Mouse (Mus musculus) forebrain, embryonic 11.5 days (tissue): ENCODE measurements around the gene Impdh2. TPM values are rescaled to one million over a fixed set of nuclear protein-coding genes. Genes with fewer than 3 reads are reported as not detected.

Experiments used
- ATAC-seq: fragments of 200-750 bp; cut with Nextera tagmentation; replicated peaks from 2 replicates; pipeline ENCODE4 v1.8.0; 2017; ENCODE audit warnings: moderate TSS enrichment; ENCODE audit not compliant: low FRiP score
- DNase-seq: peaks from one replicate; pipeline ENCODE4 v3.0.0-alpha.2; 2017; ENCODE audit warnings: low spot score
- H3K27ac ChIP-seq: fragments of 300-500 bp; sonication (generic); 2 replicates; pipeline ENCODE4 v1.5.1; 2014; ENCODE audit warnings: low read depth, low read length
- H3K27me3 ChIP-seq: fragments of 300-500 bp; sonication (generic); 2 replicates; pipeline ENCODE4 v1.6.1; 2014; ENCODE audit warnings: mild to moderate bottlenecking, low read length, mixed read lengths; ENCODE audit not compliant: control insufficient read depth, insufficient read depth
- H3K36me3 ChIP-seq: fragments of 300-500 bp; sonication (generic); 2 replicates; pipeline ENCODE4 v1.6.1; 2014; ENCODE audit warnings: mild to moderate bottlenecking, low read length, moderate library complexity, mixed read lengths; ENCODE audit not compliant: control insufficient read depth, insufficient read depth
- H3K4me1 ChIP-seq: fragments of 300-500 bp; sonication (generic); replicated peaks from 2 replicates; pipeline ENCODE4 v1.6.1; 2014; ENCODE audit warnings: low read length, mixed read lengths; ENCODE audit not compliant: control insufficient read depth, insufficient read depth
- H3K4me2 ChIP-seq: fragments of 300-500 bp; sonication (generic); 2 replicates; pipeline ENCODE4 v1.6.1; 2014; ENCODE audit warnings: low read depth, mild to moderate bottlenecking, low read length, moderate library complexity, mixed read lengths; ENCODE audit not compliant: severe bottlenecking
- H3K4me3 ChIP-seq: fragments of 300-500 bp; sonication (generic); 2 replicates; pipeline ENCODE4 v1.5.1; 2014; ENCODE audit warnings: low read depth, low read length
- H3K9ac ChIP-seq: fragments of 300-500 bp; sonication (generic); 2 replicates; pipeline ENCODE4 v1.6.1; 2014; ENCODE audit warnings: low read length
- H3K9me3 ChIP-seq: fragments of 300-500 bp; sonication (generic); 2 replicates; pipeline ENCODE4 v1.6.1; 2016; ENCODE audit warnings: low read length, mixed read lengths; ENCODE audit not compliant: control insufficient read depth
- WGBS: fragments of 180-500 bp; shearing (Covaris S2); extraction: QIAGEN DNeasy Blood & Tissue Kit; methylation state at CpG from one replicate; pipeline ENCODE4 v1.1.7; 2014; 5-methylcytosine and 5-hydroxymethylcytosine counted together
- polyA plus RNA-seq: library from polyadenylated mRNA; unstranded; fragments of >200 nt; fragmentation: Nextera tagmentation; extraction: Ambion mirVana; gene quantifications from 2 replicates; pipeline ENCODE4 v1.2.1, GENCODE M21; 2014

Gene Impdh2
- polyA plus RNA-seq, result 197 and 199 TPM in 2 replicates

DNA sequence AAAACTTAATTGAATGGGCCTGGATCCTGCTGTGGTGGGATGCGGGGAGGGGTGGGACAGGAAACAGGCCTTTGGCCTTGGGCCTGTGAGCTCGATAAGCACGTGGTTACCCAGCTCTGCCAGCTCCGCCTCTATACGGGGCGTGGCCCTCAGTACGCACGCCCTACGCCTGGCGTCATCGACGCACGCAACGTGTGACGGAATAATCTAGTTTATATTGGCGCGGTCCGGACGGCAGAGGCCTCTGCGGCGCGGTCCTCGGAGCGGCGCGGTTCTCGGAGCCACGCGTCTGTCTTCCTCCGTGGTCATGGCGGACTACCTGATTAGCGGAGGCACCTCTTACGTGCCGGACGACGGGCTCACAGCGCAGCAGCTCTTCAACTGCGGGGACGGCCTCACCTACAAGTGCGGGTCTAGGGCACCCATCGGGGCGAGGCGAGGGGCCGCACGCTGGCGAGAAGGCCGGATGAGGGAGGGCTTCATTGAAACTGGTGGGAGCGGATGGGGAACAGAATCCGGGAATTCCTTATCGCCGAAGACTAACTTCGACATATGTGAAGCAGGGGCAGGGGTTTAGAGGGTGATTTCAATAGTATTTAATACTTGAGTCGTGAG is at the start of gene Impdh2:
Gene Impdh2, plus strand, starts transcription at position 60 of the 615 bp plus-strand sequence.
- H3K27me3 ChIP-seq, result no peaks in the 10 kb centered on the region
- ATAC-seq, result peak; percentile 99

DNA sequence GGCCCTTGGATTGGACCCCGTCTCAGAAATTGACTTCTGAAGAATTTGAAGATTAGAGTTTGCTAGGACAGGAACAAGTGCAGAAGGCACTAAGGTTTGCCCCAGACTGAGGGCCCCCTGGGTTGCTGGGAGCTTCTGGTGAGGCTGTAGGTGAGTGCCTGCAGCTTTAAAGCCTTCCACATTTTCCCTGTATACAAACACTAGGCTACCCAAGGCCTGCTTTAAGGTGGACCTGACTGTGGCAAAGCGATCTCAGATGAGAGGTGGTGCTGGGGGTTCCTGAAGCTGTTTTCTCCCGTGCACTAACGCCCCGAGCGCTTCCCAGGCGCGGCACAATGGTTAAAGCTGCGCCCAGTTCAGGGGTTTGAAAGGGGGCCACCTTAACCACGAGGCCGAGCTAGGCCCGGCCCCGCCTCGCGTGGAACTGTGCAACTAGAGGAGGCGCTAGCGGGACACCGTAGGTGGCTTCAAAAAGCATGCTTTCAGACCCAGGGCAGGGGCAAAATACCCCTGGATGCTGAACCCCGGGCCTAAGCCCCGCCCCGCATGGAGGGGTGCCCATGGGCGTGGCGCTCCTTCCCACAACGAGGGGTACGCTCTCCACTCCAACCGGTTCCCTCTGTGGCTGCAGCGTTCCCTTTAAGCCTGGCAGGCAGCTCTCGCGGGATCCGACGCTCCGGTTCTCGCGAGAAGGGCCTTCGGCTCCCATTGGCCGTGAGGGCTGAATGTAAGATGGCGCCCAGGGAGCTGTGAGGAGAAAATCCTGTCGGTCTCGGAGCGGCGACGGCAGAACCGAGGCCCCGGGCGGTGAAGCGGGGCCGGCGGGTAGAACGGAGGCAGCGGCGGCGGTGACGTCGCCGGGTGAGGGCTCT is 43.5 kb upstream of the Impdh2 start, which contains the start of gene Qrich1:
Gene Qrich1, plus strand, starts transcription at position 427 of the 872 bp plus-strand sequence.
- Histone ChIP-seq H3K4me1 (peaks cover 5% of the 10 kb centered on the region; the same call in 1 of the 2 replicates), H3K4me3 (peak within 1 kb of the TSS; percentile 88), H3K4me2 (peak within 1 kb of the TSS; percentile 89), H3K27ac (peak within 1 kb of the TSS; percentile 99), H3K36me3 (peaks cover 11% of the 10 kb centered on the region), H3K27me3 (no peaks in the 10 kb centered on the region), H3K9ac (peak within 1 kb of the TSS; percentile 98), H3K9me3 (no peaks in the 10 kb centered on the region)
- DNase-seq (peak; percentile 98), ATAC-seq (peak; percentile 96)
- 1% methylated on average over 46 of the region's 55 CpGs for WGBS

More for the DNA sequence above, at the start of gene Impdh2:
- Histone ChIP-seq H3K4me1 (peaks cover 2% of the 10 kb centered on the region; the same call in 1 of the 2 replicates), H3K4me2 (peak within 1 kb of the TSS; percentile 82), H3K9me3 (no peaks in the 10 kb centered on the region), H3K9ac (peak within 1 kb of the TSS; percentile 70), H3K4me3 (peak within 1 kb of the TSS; percentile 48), H3K36me3 (peaks cover 25% of the 10 kb centered on the region), H3K27ac (0 out of 2 replicates have a peak within 1 kb of the TSS, but pooled peaks have one; percentile 51)
- peak; percentile 96 for DNase-seq
- WGBS, result under 1% methylated on average over 52 of the region's 53 CpGs

DNA sequence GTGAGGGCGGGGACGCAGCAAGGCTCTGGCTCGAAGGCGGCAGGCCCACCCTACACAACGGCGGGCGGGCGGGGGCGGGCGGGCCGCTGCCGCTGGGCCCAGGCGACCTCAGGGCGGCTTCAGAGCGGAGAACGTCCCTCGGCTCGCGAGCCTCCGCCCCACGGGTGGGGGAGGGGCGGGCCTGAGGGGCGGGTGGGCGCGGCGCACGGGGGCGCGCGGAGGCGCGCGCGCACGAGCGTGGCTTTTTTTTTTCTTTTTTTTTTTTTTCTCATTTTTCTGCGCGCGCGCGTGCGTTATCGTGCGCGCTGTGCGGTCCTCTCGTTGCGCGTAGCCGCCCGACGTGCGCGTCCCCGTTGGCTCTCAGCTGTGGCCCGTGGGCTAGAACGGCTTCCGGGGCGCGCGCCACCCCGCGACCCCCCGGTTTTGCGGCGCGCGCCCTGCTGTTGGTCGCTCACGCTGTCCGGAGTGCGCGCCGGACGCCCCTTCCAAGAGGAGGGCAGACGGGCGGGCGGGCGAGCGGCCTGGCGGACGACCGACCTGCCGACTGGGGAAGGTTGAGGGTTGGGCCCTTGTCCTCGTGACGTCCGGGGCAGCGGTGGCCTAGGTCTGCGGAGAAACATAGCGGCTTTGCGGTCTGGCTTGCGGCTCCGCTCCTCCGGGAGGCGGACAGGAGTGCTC is 42.7 kb upstream of the Impdh2 start:
- Histone ChIP-seq H3K4me3 (peak overlapping the region; percentile 88), H3K36me3 (peaks cover 8% of the 10 kb centered on the region), H3K27ac (peak overlapping the region; percentile 99), H3K27me3 (no peaks in the 10 kb centered on the region), H3K4me1 (peaks cover 5% of the 10 kb centered on the region; the same call in 1 of the 2 replicates), H3K9ac (peak overlapping the region; percentile 98), H3K4me2 (peak overlapping the region; percentile 89), H3K9me3 (no peaks in the 10 kb centered on the region)
- ATAC-seq (peak; percentile 82), DNase-seq (peak; percentile 91)
- WGBS, result under 1% methylated on average over 52 of the region's 95 CpGs

DNA sequence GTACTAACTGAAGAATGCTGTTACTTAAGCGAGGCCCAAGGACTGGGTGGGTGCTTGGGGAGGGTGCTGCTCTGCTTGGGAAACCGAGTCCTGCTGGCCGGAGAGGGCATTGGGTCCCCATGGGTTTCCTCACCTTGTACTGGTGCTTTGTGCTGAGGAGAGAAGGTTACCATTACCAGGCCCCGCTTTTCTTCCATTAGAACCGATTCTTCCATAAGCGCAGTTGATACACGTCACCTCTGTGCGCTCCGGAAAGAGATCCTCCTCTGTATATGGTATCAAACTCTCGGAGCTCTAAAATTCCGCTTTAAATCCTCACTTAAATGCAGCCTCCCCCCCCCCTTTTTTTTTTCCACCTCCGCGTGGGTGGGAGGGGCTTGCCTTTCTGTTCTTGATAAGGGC is 42.2 kb upstream of the Impdh2 start:
- H3K36me3 ChIP-seq, result peaks cover 8% of the 10 kb centered on the region
- H3K4me3 ChIP-seq, result peak overlapping the region; percentile 88
- DNase-seq, result no peak
- 1% methylated on average over 13 of the region's 13 CpGs for WGBS
- no peaks in the 10 kb centered on the region for H3K27me3 ChIP-seq
- peak overlapping the region; percentile 99 for H3K27ac ChIP-seq
- H3K9ac ChIP-seq, result peak overlapping the region; percentile 98
- peaks cover 5% of the 10 kb centered on the region; the same call in 1 of the 2 replicates for H3K4me1 ChIP-seq
- no peaks in the 10 kb centered on the region for H3K9me3 ChIP-seq
- no peak; the same call in 1 of the 2 replicates for ATAC-seq
- peak overlapping the region; percentile 89 for H3K4me2 ChIP-seq

GRCm38 (mm10) chr9:108521604-108522003 is 38.5 kb upstream of the Impdh2 start:
- WGBS, result 69% methylated on average over 2 of the region's 2 CpGs
- ATAC-seq, result no peak
- no peak overlapping the region for H3K9ac ChIP-seq

GRCm38 (mm10) chr9:108523341-108523740 is 36.7 kb upstream of the Impdh2 start:
- no peak for ATAC-seq
- no peaks in the 10 kb centered on the region for H3K27me3 ChIP-seq
- H3K27ac ChIP-seq, result no peak overlapping the region
- no peaks in the 10 kb centered on the region for H3K9me3 ChIP-seq
- DNase-seq, result no peak
- WGBS, result 97% methylated on average over 4 of the region's 4 CpGs
- H3K36me3 ChIP-seq, result peaks cover 1% of the 10 kb centered on the region; the same call in 1 of the 2 replicates
- no peak overlapping the region for H3K4me2 ChIP-seq
- no peak overlapping the region for H3K9ac ChIP-seq
- no peak overlapping the region for H3K4me3 ChIP-seq
- peaks cover 3% of the 10 kb centered on the region; the same call in 1 of the 2 replicates for H3K4me1 ChIP-seq

More at GRCm38 (mm10) chr9:108521604-108522003, 38.5 kb upstream of the Impdh2 start:
- H3K9me3 ChIP-seq, result no peaks in the 10 kb centered on the region
- no peak overlapping the region for H3K27ac ChIP-seq
- H3K36me3 ChIP-seq, result no peaks in the 10 kb centered on the region
- H3K4me3 ChIP-seq, result no peak overlapping the region
- H3K4me2 ChIP-seq, result no peak overlapping the region
- DNase-seq, result no peak
- no peaks in the 10 kb centered on the region for H3K27me3 ChIP-seq
- peaks cover 3% of the 10 kb centered on the region; the same call in 1 of the 2 replicates for H3K4me1 ChIP-seq

GRCm38 (mm10) chr9:108525400-108525799 is 34.7 kb upstream of the Impdh2 start:
- DNase-seq, result no peak
- no peak overlapping the region for H3K9ac ChIP-seq
- no peaks in the 10 kb centered on the region for H3K9me3 ChIP-seq
- 85% methylated on average over 3 of the region's 3 CpGs for WGBS
- H3K4me3 ChIP-seq, result no peak overlapping the region
- H3K27ac ChIP-seq, result no peak overlapping the region
- H3K4me1 ChIP-seq, result no peaks in the 10 kb centered on the region
- ATAC-seq, result no peak
- H3K36me3 ChIP-seq, result peaks cover 13% of the 10 kb centered on the region
- H3K27me3 ChIP-seq, result no peaks in the 10 kb centered on the region
- no peak overlapping the region for H3K4me2 ChIP-seq

DNA sequence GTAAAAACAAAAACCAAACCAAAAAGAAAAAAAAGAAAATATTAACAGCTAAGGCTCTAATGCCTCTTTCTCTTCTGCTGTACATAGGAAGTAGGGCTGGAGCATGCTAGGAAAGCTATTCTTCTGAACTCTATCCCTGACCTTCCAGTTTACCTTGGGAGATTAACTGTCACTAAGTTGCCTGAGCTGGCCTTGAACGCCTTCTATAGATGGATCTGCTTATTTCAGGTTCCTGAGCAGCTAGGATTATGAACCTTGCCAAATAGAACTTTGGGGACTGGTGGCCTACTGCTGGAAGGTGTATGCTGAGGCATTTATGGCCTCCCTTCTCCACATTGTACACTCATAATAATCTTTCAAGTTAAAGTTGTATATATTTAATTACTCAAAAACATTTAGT is 29.1 kb upstream of the Impdh2 start:
- no peak overlapping the region for H3K27ac ChIP-seq
- H3K4me1 ChIP-seq, result no peaks in the 10 kb centered on the region
- H3K27me3 ChIP-seq, result no peaks in the 10 kb centered on the region
- ATAC-seq (no peak), DNase-seq (no peak)
- no peak overlapping the region for H3K9ac ChIP-seq
- 91% methylated on average over 1 of the region's 1 CpGs for WGBS
- H3K36me3 ChIP-seq, result peaks cover 36% of the 10 kb centered on the region
- H3K9me3 ChIP-seq, result no peaks in the 10 kb centered on the region
- H3K4me2 ChIP-seq, result no peak overlapping the region
- H3K4me3 ChIP-seq, result no peak overlapping the region
